Mouse (Mus musculus) adrenal gland, postnatal 0 days (tissue): ENCODE measurements around the gene F2rl2. TPM values are rescaled to one million over a fixed set of nuclear protein-coding genes. Genes with fewer than 3 reads are reported as not detected.

Experiments
- polyA plus RNA-seq: library from polyadenylated mRNA; unstranded; fragments of >200 nt; fragmentation: Nextera tagmentation; extraction: Ambion mirVana; gene quantifications from 2 replicates; pipeline ENCODE4 v1.2.1, GENCODE M21; 2015

F2rl2 gene
- polyA plus RNA-seq, result 0.47 and 1.1 TPM in 2 replicates

GRCm38 (mm10) chr13:95696654-95697163, at the start of gene F2rl2:
F2rl2 (plus strand) TSS chr13:95696853.

Other genes with a start within 250 kb of the F2rl2 start
- 0.50 TPM in 1 of 2 replicates, not detected in the other for gene S100z, start 218.1 kb upstream of the F2rl2 start, polyA plus RNA-seq
- gene F2rl1, start 171.6 kb upstream of the F2rl2 start, polyA plus RNA-seq, result 0.41 and 0.44 TPM in 2 replicates
- 47.0 and 99.8 TPM in 2 replicates for gene F2r, start 78.4 kb upstream of the F2rl2 start, polyA plus RNA-seq
- 14.3 and 32.0 TPM in 2 replicates for gene Iqgap2, start 195.1 kb downstream of the F2rl2 start, polyA plus RNA-seq